Mouse (Mus musculus): Measurements from ENCODE around the gene Vsig8.

DNA sequence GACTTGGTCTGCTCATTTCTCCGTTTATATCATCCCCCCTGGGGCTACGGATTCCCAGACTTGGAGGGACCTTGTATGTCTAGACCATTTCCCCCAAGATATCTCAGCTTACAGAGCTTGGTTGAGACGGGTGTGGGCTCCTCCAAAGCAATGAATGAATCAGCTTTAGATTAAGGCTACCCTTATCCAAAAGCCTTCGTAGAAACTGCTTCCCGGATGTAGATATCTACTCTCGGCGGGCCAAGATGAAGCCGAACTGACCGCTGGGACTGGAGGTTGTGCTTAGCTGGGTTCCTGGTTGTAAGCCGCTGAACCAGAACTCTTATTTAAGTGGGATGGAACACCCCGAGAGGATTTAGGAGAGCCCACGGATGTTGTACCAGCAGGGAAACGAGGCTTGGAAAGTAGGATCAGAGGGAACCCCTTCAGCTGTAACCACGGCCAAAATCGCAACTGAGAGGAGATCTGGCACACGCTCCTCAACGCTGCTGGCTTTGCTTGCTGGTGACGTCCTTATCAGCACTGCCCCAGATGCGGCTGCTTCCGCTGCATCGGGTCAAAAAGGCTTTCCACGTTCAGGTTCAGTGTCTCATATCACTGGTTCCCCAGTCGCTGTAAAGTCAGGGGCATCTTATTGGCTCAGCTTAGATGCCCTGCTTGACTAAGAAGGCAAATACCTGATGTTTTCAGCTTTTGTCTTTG lies 29.2 kb upstream of the Vsig8 start:
- TF ChIP-seq CTCF (IDR thresholded peaks at IDR 0.05; ENCODE audit: control insufficient read depth, insufficient read depth, insufficient replicate concordance, low read depth, low read length) = no peak
- TF ChIP-seq POLR2A (IDR thresholded peaks at IDR 0.05; ENCODE audit: control insufficient read depth, low read depth, low read length) = no peak
